Mouse (Mus musculus) cerebellum, adult 2 months (tissue): ENCODE results near the gene Nemf. TPM values are rescaled to one million over a fixed set of nuclear protein-coding genes. Genes with fewer than 3 reads are reported as not detected.
"Not testable (repeated sequence)": the region's sequence is repeated elsewhere in the genome, so short reads cannot be mapped to it uniquely, and the experiment has no call there.

ENCODE experiments used
- DNase-seq, 2 experiments: peaks; one replicate each; pipeline ENCODE4 v3.0.0; 2021
- H3K27ac ChIP-seq: fragments of 200-500 bp; 2 replicates; pipeline ENCODE4 v1.5.1; 2012; ENCODE audit warnings: low read length, control low read depth, inconsistent platforms; ENCODE audit not compliant: insufficient read depth
- H3K27me3 ChIP-seq: fragments of 200-500 bp; 2 replicates; pipeline ENCODE4 v1.6.1; 2012; ENCODE audit warnings: inconsistent platforms, mild to moderate bottlenecking, low read length, moderate library complexity; ENCODE audit not compliant: control insufficient read depth, insufficient read depth
- H3K4me1 ChIP-seq: fragments of 200-500 bp; 2 replicates; pipeline ENCODE4 v1.6.1; 2011; ENCODE audit warnings: low read length; ENCODE audit not compliant: control insufficient read depth, insufficient read depth
- H3K4me3 ChIP-seq: fragments of 200-500 bp; replicated peaks from 2 replicates; pipeline ENCODE3; 2011; ENCODE audit warnings: mild to moderate bottlenecking, low read depth, low read length, control low read depth; ENCODE audit not compliant: insufficient read depth
- CTCF ChIP-seq: fragments of 200-500 bp; IDR thresholded peaks from 2 replicates; pipeline ENCODE4 v1.5.1; 2011; ENCODE audit warnings: low read depth, mild to moderate bottlenecking, control low read depth, low read length, moderate library complexity, borderline replicate concordance; ENCODE audit not compliant: insufficient read depth
- POLR2A ChIP-seq: fragments of 200-500 bp; IDR thresholded peaks from 2 replicates; pipeline ENCODE4 v1.6.1; 2011; ENCODE audit warnings: low read length, control low read depth, borderline replicate concordance; ENCODE audit not compliant: insufficient read depth
- WGBS: fragments of 180-500 bp; shearing (Covaris S2); methylation state at CpG from one replicate; pipeline ENCODE4 v1.1.7; 2018; 5-methylcytosine and 5-hydroxymethylcytosine counted together
- polyA plus RNA-seq: library from polyadenylated mRNA; depleted of rRNA; stranded (reverse); fragments of >200 nt; gene quantifications from 2 replicates; pipeline ENCODE4 v1.2.3, GENCODE M21; 2012

Nemf gene
- polyA plus RNA-seq, 1 experiment: 43.8 TPM

DNA sequence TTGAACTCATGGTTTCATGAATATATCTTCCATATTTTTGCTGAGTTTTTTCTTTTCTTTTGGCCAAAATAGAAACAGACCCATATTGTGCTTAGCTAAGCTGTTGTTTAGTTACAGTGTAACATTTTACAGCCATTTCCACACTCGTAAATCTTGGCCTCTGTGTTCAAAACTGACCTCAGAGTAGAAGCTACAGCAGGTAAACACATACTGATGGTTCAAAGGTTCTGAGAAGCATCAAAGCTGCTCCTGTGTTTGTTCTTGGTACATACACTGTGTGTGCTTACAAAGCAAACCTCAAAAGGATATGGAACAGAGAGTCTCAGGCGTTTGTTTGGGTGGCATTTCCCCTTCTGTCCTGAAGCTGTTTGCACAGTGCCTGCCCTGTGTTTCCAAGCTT is 10.6 kb upstream of the Nemf start:
- WGBS: 76% methylated on average over 2 of the region's 2 CpGs
- no peak overlapping the region for H3K4me3 ChIP-seq
- H3K4me1 ChIP-seq: no peaks in the 10 kb centered on the region
- TF ChIP-seq CTCF: no peak
- no peak for TF ChIP-seq POLR2A
- DNase-seq: no peak
- H3K27me3 ChIP-seq: no peaks in the 10 kb centered on the region
- no peak overlapping the region for H3K27ac ChIP-seq

DNA sequence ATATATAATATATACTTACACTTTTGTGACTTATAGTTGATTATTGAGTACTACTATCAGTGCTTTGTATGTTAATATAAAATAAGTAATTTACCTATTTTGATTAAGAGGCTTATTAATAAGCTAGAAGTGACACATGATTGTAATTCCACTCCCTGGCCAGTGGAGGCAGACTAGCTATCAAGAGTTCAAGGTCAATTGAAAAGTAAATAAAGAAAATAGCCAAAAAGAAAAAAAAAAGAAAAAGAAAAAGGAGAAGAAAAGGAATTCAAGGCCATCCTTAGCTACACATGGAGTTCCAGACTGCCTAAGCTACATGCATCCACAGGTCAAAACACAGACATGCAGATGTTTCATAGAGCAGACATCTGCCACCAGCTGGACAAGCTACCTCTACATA is 9.5 kb upstream of the Nemf start:
- peaks cover 4% of the 10 kb centered on the region; the same call in 1 of the 2 replicates for H3K4me1 ChIP-seq
- H3K27ac ChIP-seq: no peak overlapping the region
- no peak for TF ChIP-seq POLR2A
- TF ChIP-seq CTCF: no peak
- no peak overlapping the region for H3K4me3 ChIP-seq
- no peak for DNase-seq
- H3K27me3 ChIP-seq: no peaks in the 10 kb centered on the region

GRCm38 (mm10) chr12:69365757-69366156 is 8.8 kb upstream of the Nemf start:
- DNase-seq: no peak
- no peak overlapping the region for H3K27ac ChIP-seq
- no peak overlapping the region for H3K4me3 ChIP-seq
- peaks cover 4% of the 10 kb centered on the region; the same call in 1 of the 2 replicates for H3K4me1 ChIP-seq
- no peaks in the 10 kb centered on the region for H3K27me3 ChIP-seq
- no peak for TF ChIP-seq POLR2A
- no peak for TF ChIP-seq CTCF
- WGBS: 84% methylated on average over 7 of the region's 7 CpGs

GRCm38 (mm10) chr12:69363899-69364762 is 7.2 kb upstream of the Nemf start:
- Histone ChIP-seq H3K4me1 (peaks cover 4% of the 10 kb centered on the region; the same call in 1 of the 2 replicates), H3K4me3 (peak overlapping the region; percentile 95), H3K27me3 (no peaks in the 10 kb centered on the region), H3K27ac (no peak overlapping the region; the same call in 1 of the 2 replicates)
- peak; percentile 79 to 80 for DNase-seq
- 2% methylated on average over 32 of the region's 32 CpGs for WGBS
- TF ChIP-seq CTCF (no peak), POLR2A (peak; percentile 61; the same call in 1 of the 2 replicates)

DNA sequence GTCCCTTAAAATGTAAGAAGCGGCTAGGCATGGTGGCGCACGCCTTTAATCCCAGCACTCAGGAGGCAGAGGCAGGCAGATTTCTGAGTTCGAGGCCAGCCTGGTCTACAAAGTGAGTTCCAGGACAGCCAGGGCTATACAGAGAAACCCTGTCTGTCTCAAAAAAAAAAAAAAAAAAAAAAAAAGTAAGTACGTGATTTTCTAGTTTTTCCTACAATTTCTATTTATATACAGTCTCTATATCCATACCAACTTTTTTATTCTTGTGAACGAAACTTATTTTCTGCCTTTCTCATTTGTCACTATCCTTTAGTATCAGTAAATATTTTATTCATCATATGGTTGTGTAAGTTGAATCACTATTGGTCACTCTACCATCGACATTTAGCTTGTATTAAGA is 6.1 kb upstream of the Nemf start:
- H3K4me1 ChIP-seq, H3K27ac ChIP-seq, H3K27me3 ChIP-seq, DNase-seq, H3K4me3 ChIP-seq: not testable (repeated sequence)
- WGBS: 96% methylated on average over 7 of the region's 7 CpGs

DNA sequence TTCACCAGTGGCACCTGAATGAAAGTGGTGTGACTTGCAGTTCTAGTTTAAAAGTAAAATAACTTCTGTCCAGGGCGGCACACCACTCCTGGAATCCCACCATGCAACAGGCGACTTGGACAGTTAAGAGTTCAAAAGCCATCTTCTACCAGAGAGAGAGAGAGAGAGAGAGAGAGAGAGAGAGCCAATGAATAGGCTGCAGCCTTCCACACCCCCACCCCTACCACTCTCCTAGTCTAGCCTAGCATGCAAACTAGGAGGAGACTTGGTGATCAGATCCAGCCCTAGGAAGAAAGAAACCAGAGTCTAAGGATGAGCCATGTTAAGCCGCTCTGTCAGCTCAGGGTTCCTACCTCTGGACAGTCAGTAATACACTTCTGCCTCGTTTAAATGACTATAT is 5.4 kb upstream of the Nemf start:
- no peak for TF ChIP-seq CTCF
- no peak for TF ChIP-seq POLR2A
- Histone ChIP-seq H3K4me3 (no peak overlapping the region), H3K4me1 (peaks cover 4% of the 10 kb centered on the region; the same call in 1 of the 2 replicates), H3K27ac (no peak overlapping the region), H3K27me3 (no peaks in the 10 kb centered on the region)
- no peak for DNase-seq
- WGBS: 44% methylated on average over 4 of the region's 4 CpGs

- Histone ChIP-seq H3K27me3 (no peaks in the 10 kb centered on the region), H3K4me1 (peaks cover 4% of the 10 kb centered on the region; the same call in 1 of the 2 replicates), H3K27ac (peak overlapping the region; percentile 73; the same call in 1 of the 2 replicates), H3K4me3 (peak overlapping the region; percentile 78)
- 6% methylated on average over 10 of the region's 10 CpGs for WGBS
- DNase-seq: no peak
- TF ChIP-seq POLR2A (no peak), CTCF (no peak)
These were observed 5.0 kb upstream of the Nemf start for GRCm38 (mm10) chr12:69361919-69362318.

- H3K27me3 ChIP-seq, H3K4me1 ChIP-seq: not testable (repeated sequence)
- DNase-seq: peak; percentile 99 to 100
- Histone ChIP-seq H3K27ac (peak overlapping the region; percentile 73; the same call in 1 of the 2 replicates), H3K4me3 (peak overlapping the region; percentile 78)
- peak; percentile 82; the same call in 1 of the 2 replicates for TF ChIP-seq POLR2A
- whole genome bisulfite sequencing: under 1% methylated on average over 43 of the region's 50 CpGs
These were observed 4.3 kb upstream of the Nemf start for GRCm38 (mm10) chr12:69360997-69361899.
